Mouse (Mus musculus) embryonic fibroblast, embryonic 13.5 days (primary cell): ENCODE data around the gene Tmco1.

Experiments used
- CTCF ChIP-seq: IDR thresholded peaks from 2 replicates; pipeline ENCODE4 v1.5.1; 2011; ENCODE audit warnings: mild to moderate bottlenecking, control low read depth, low read length, moderate library complexity, borderline replicate concordance; ENCODE audit not compliant: insufficient read depth
- POLR2A ChIP-seq: IDR thresholded peaks from 2 replicates; pipeline ENCODE4 v1.6.1; 2011; ENCODE audit warnings: low read depth, mild to moderate bottlenecking, control low read depth, low read length, moderate library complexity

- no peak for TF ChIP-seq CTCF
- TF ChIP-seq POLR2A: no peak
Measured at GRCm38 (mm10) chr1:167278395-167278794, 29.8 kb upstream of the Tmco1 start.
